Comparison of ENCODE assay signal across 10 mouse cellular contexts in the genomic region with DNA sequence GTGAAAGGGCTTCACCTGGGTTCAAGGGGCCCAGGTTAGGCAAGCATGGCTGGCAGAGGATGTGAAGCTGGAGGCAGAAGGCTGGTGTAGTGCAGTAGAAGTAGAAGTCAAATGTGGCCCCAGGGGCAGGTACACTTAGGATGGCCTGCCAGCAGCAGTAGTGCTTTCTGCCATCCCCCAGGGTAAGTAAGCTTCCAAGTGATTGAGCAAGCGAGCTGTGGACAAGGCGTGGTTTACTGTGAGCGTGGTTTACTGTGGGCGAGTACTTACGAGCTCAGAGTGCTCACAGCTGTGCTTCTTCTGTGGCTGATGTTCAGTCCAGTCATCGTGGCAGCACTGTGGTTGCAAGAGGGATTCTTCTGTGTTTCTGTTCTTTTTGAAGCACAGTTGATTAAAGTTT.
DNase-seq lines count a peak whose midpoint lies in the region; ATAC-seq and TF ChIP-seq lines count a peak whose summit lies in the region.
"Had no signal": no experiment of that assay in that cellular context is flagged by ENCODE, and none has a peak within 500 bp of the region (broad histone marks: within the 10 kb centered on the region; RNA-seq: fewer than 3 reads in every experiment).

No protein-coding gene starts in this region.

- no peaks in the 10 kb centered on the region for H3K9me3 ChIP-seq in lung, postnatal 0 days (ENCODE audit: low read length)
- no peaks in the 10 kb centered on the region for H3K9me3 ChIP-seq in embryonic facial prominence, embryonic 10.5 days
- H3K9me3 ChIP-seq in hindbrain, embryonic 13.5 days, result no peaks in the 10 kb centered on the region

- no peak for TF ChIP-seq CTCF in gastrocnemius, adult 2 months (IDR thresholded peaks at IDR 0.05)
- no peak for TF ChIP-seq CTCF in lung, postnatal 0 days (IDR thresholded peaks at IDR 0.05)

- intact Hi-C loops in gastrocnemius, adult 2 months (cut with DNase I), result loop anchor here (5.0 kb wide), 1 partner anchor 68 kb away; no protein-coding TSS in a partner anchor

- peak; percentile 81 for ATAC-seq in lung, postnatal 0 days
- ATAC-seq in hindbrain, embryonic 13.5 days (ENCODE audit: low FRiP score), result no peak

- TF ChIP-seq EP300 in lung, postnatal 0 days (IDR thresholded peaks at IDR 0.05), result no peak

- H3K4me3 ChIP-seq in gastrocnemius, adult 2 months, result no peak overlapping the region
- no peak overlapping the region for H3K4me3 ChIP-seq in lung, postnatal 0 days (ENCODE audit: low read depth, low read length)
- no peak overlapping the region for H3K4me3 ChIP-seq in embryonic facial prominence, embryonic 10.5 days
- H3K4me3 ChIP-seq in hindbrain, embryonic 13.5 days, result no peak overlapping the region

- H3K27me3 ChIP-seq in lung, postnatal 0 days (replicated peaks; ENCODE audit: insufficient read depth, low read length), result no peaks in the 10 kb centered on the region
- no peaks in the 10 kb centered on the region for H3K27me3 ChIP-seq in embryonic facial prominence, embryonic 10.5 days (replicated peaks; ENCODE audit: low read depth, poor library complexity, severe bottlenecking)
- no peaks in the 10 kb centered on the region for H3K27me3 ChIP-seq in hindbrain, embryonic 13.5 days

- peak; percentile 69 for DNase-seq in gastrocnemius, adult 2 months
- no peak for DNase-seq in gastrocnemius, postnatal 10 days
- peak; percentile 49 for DNase-seq in 3134 (ENCODE audit: extremely low read depth, insufficient read length, low spot score)
- DNase-seq in fat pad, adult 2 months (ENCODE audit: extremely low read depth, low read depth, low spot score), result peak; percentile 42
- peak; percentile 80 for DNase-seq in lung, postnatal 0 days (ENCODE audit: low spot score)
- no peak for DNase-seq in embryonic facial prominence, embryonic 10.5 days (ENCODE audit: low spot score)
- DNase-seq in layer of hippocampus, adult 9-10 months (ENCODE audit: low spot score), result no peak
- DNase-seq: thymus, adult 18-20 months had no signal

- 44% methylated on average over 6 of the region's 6 CpGs for WGBS in lung, postnatal 0 days
- WGBS in embryonic facial prominence, embryonic 10.5 days, result 87% methylated on average over 6 of the region's 6 CpGs
- 85% methylated on average over 6 of the region's 6 CpGs for WGBS in hindbrain, embryonic 13.5 days

- H3K27ac ChIP-seq in gastrocnemius, adult 2 months, result no peak overlapping the region
- no peak overlapping the region for H3K27ac ChIP-seq in lung, postnatal 0 days (ENCODE audit: low read length)
- H3K27ac ChIP-seq in embryonic facial prominence, embryonic 10.5 days (replicated peaks), result no peak overlapping the region
- no peak overlapping the region for H3K27ac ChIP-seq in hindbrain, embryonic 13.5 days
- H3K27ac ChIP-seq: liver, embryonic 14.5 days had no signal

- no peak overlapping the region for H3K4me2 ChIP-seq in lung, postnatal 0 days (replicated peaks; ENCODE audit: low read depth, low read length)
- no peak overlapping the region for H3K4me2 ChIP-seq in hindbrain, embryonic 13.5 days

- H3K9ac ChIP-seq in lung, postnatal 0 days (replicated peaks; ENCODE audit: low read depth), result no peak overlapping the region
- H3K9ac ChIP-seq in hindbrain, embryonic 13.5 days, result no peak overlapping the region
- H3K9ac ChIP-seq: liver, embryonic 14.5 days had no signal

- no peaks in the 10 kb centered on the region for H3K36me3 ChIP-seq in lung, postnatal 0 days (ENCODE audit: insufficient read depth, low read length)
- peaks cover 5% of the 10 kb centered on the region; the same call in 1 of the 2 replicates for H3K36me3 ChIP-seq in embryonic facial prominence, embryonic 10.5 days (replicated peaks)
- H3K36me3 ChIP-seq in hindbrain, embryonic 13.5 days, result no peaks in the 10 kb centered on the region

- H3K4me1 ChIP-seq in lung, postnatal 0 days (ENCODE audit: insufficient read depth, low read depth, low read length), result no peaks in the 10 kb centered on the region
- peaks cover 47% of the 10 kb centered on the region for H3K4me1 ChIP-seq in embryonic facial prominence, embryonic 10.5 days
- peaks cover 53% of the 10 kb centered on the region for H3K4me1 ChIP-seq in hindbrain, embryonic 13.5 days (replicated peaks)

Comparison
In these comparisons a context has a peak if more than half of its experiments do, and no peak if none do; other contexts are left out.
1. DNase-seq: peak in gastrocnemius, adult 2 months (single experiment), 3134 (single experiment), fat pad, adult 2 months (single experiment) and lung, postnatal 0 days (single experiment); none in gastrocnemius, postnatal 10 days (single experiment), embryonic facial prominence, embryonic 10.5 days (single experiment) and layer of hippocampus, adult 9-10 months (single experiment).